Mouse (Mus musculus) adrenal gland, postnatal 10 days (tissue): ENCODE results near the gene Cep135. TPM values are rescaled to one million over a fixed set of nuclear protein-coding genes. Genes with fewer than 3 reads are reported as not detected.
A peak's percentile ranks its signal among the peaks of the same experiment; 100 is the strongest.

Source experiments
- DNase-seq: peaks from one replicate; pipeline ENCODE4 v3.0.0; 2021; ENCODE audit warnings: mixed read lengths
- long read RNA-seq, 2 experiments: library from polyadenylated mRNA; stranded (forward); transcript quantifications; one replicate each; pipeline ENCODE4 v2.0.0; 2021
- total RNA-seq, 2 experiments: library from RNA; stranded (reverse); gene quantifications; 2 replicates each; pipeline ENCODE4 v1.2.3; 2021

Cep135 gene
- total RNA-seq = 1 to 10 TPM; 5.7 to 6.8 TPM
- long read RNA-seq, experiment 1 = 0 reads
- long read RNA-seq, experiment 2 = 0 reads

GRCm38 (mm10) chr5:76588551-76589283, at the start of gene Cep135:
Gene Cep135, plus strand, starts transcription at chr5:76588698.
- peak; percentile 97 for DNase-seq

GRCm38 (mm10) chr5:76540181-76540580, 48.3 kb upstream of the Cep135 start:
- peak; percentile 48 for DNase-seq

GRCm38 (mm10) chr5:76540842-76541241, 47.7 kb upstream of the Cep135 start:
- no peak for DNase-seq

- DNase-seq = no peak
Measured at GRCm38 (mm10) chr5:76543200-76543599, 45.3 kb upstream of the Cep135 start.

- no peak for DNase-seq
Measured at GRCm38 (mm10) chr5:76550426-76550825, 38.1 kb upstream of the Cep135 start.

- DNase-seq = peak; percentile 80
Measured at GRCm38 (mm10) chr5:76565321-76565720, 23.2 kb upstream of the Cep135 start.

- DNase-seq = peak; percentile 7
Measured at GRCm38 (mm10) chr5:76574251-76574650, 14.2 kb upstream of the Cep135 start.

GRCm38 (mm10) chr5:76577026-76577425, 11.5 kb upstream of the Cep135 start:
- DNase-seq = no peak

GRCm38 (mm10) chr5:76585378-76585777, 3.1 kb upstream of the Cep135 start:
- no peak for DNase-seq

GRCm38 (mm10) chr5:76589311-76589710, 813 bp downstream of the Cep135 start:
- no peak for DNase-seq

GRCm38 (mm10) chr5:76590009-76590408, 1.5 kb downstream of the Cep135 start:
- no peak for DNase-seq

- DNase-seq = no peak
Measured at GRCm38 (mm10) chr5:76591885-76592284, 3.4 kb downstream of the Cep135 start.

- no peak for DNase-seq
Measured at GRCm38 (mm10) chr5:76609702-76610370, 21.3 kb downstream of the Cep135 start.

- DNase-seq = no peak
Measured at GRCm38 (mm10) chr5:76612867-76613499, 24.5 kb downstream of the Cep135 start.

- no peak for DNase-seq
Measured at GRCm38 (mm10) chr5:76615276-76615675, 26.8 kb downstream of the Cep135 start.

- DNase-seq = no peak
Measured at GRCm38 (mm10) chr5:76616196-76616747, 27.8 kb downstream of the Cep135 start.

GRCm38 (mm10) chr5:76618750-76619149, 30.3 kb downstream of the Cep135 start:
- no peak for DNase-seq

- DNase-seq = no peak
Measured at GRCm38 (mm10) chr5:76623759-76624158, 35.3 kb downstream of the Cep135 start.

- no peak for DNase-seq
Measured at GRCm38 (mm10) chr5:76627770-76628169, 39.3 kb downstream of the Cep135 start.

GRCm38 (mm10) chr5:76634012-76634411, 45.5 kb downstream of the Cep135 start:
- DNase-seq = no peak

GRCm38 (mm10) chr5:76635592-76635991, 47.1 kb downstream of the Cep135 start:
- DNase-seq = no peak

GRCm38 (mm10) chr5:76642076-76642475, 53.6 kb downstream of the Cep135 start:
- no peak for DNase-seq

- DNase-seq = no peak
Measured at GRCm38 (mm10) chr5:76644234-76644633, 55.7 kb downstream of the Cep135 start.
